Mouse (Mus musculus) lung, postnatal 0 days (tissue): Measurements from ENCODE around the gene Cmtm1.
"Not testable (repeated sequence)": the region's sequence is repeated elsewhere in the genome, so short reads cannot be mapped to it uniquely, and the experiment has no call there.

Experiments used
- CTCF ChIP-seq: IDR thresholded peaks from 2 replicates; pipeline ENCODE4 v1.5.1; 2016; ENCODE audit warnings: antibody characterized with exemption, mild to moderate bottlenecking
- EP300 ChIP-seq: IDR thresholded peaks from 2 replicates; pipeline ENCODE4 v1.6.1; 2016; ENCODE audit warnings: antibody characterized with exemption, mild to moderate bottlenecking, control low read depth

DNA sequence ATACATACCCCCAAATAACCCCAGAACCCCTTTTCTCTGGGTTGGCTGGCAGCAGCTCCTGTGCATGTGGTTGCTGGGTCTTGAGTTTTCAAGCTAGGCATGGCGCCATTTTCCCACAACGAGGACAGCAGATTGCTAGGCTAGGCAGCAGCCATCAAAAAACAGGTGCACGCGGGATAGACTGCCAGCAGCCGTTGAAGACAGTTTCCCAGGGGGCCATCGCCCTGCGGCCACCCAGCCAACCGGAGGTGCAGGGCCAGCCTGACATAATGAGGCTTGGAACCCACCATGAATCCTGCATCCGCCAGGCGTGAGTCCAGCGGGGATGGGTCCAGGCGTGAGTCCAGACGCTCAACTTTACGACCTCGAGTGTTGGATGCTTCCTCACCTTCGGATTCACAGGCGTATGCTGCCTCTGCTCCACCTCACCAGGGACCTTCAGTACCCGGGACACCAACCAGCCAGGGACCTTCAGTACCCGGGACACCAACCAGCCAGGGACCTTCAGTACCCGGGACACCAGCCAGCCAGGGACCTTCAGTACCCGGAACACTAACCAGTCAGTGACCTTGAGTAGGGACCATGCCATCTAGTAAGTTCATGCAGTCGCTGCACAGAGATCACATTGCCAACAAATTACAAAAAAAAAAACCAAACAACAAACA is 45.5 kb downstream of the Cmtm1 start:
- TF ChIP-seq CTCF, EP300: not testable (repeated sequence)
